Mouse (Mus musculus) gastrocnemius, adult 2 months (tissue): ENCODE results near the gene Zfp423. TPM values are rescaled to one million over a fixed set of nuclear protein-coding genes. Genes with fewer than 3 reads are reported as not detected.
"Not testable (repeated sequence)": the region's sequence is repeated elsewhere in the genome, so short reads cannot be mapped to it uniquely, and the experiment has no call there.

ENCODE experiments used
- DNase-seq: peaks from one replicate; pipeline ENCODE4 v3.0.0; 2022
- H3K27ac ChIP-seq: fragments of 200-600 bp; 2 replicates; pipeline ENCODE4 v1.8.1; 2022; ENCODE audit warnings: mild to moderate bottlenecking
- H3K4me3 ChIP-seq: fragments of 200-600 bp; 2 replicates; pipeline ENCODE4 v1.8.1; 2022; ENCODE audit warnings: mild to moderate bottlenecking, moderate library complexity
- CTCF ChIP-seq: fragments of 200-600 bp; IDR thresholded peaks from 2 replicates; pipeline ENCODE4 v1.8.1; 2022; ENCODE audit warnings: antibody characterized with exemption, mild to moderate bottlenecking, moderate library complexity
- intact Hi-C: fragments of 180-260 bp; cut with DNase I; formaldehyde crosslinking; loops from one replicate; pipeline ENCODE4 v1.15.1; 2025
- total RNA-seq, 2 experiments: library from RNA; stranded (reverse); gene quantifications; 2 replicates each; pipeline ENCODE4 v1.2.3; 2021

The Zfp423 gene
- total RNA-seq, 2 experiments from 2014 or later: 13.0 to 15.6 TPM

DNA sequence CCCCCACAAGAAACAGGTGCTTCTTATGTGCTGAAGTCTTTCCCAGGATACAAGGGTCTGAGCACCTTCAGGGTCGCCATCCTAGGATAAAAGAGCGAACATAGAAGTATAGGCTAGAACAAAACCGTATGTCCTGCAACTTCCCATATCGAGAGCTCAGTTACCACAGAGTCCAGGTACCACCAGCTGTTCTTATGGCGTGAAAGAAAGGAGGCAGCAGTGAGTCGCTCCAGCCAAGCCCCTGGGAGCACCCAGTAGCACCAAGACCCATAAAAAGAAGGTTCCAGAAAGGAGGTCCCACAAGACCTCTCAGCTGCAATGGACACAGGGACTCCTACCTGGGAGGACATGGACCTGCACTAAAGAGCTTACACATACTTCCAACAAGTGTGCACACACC, 83.5 kb downstream of the Zfp423 start:
- Histone ChIP-seq H3K4me3 (no peak overlapping the region), H3K27ac (no peak overlapping the region)
- TF ChIP-seq CTCF: peak; percentile 38; the same call in 1 of the 2 replicates
- no peak for DNase-seq
- intact Hi-C loops: no loop called here

DNA sequence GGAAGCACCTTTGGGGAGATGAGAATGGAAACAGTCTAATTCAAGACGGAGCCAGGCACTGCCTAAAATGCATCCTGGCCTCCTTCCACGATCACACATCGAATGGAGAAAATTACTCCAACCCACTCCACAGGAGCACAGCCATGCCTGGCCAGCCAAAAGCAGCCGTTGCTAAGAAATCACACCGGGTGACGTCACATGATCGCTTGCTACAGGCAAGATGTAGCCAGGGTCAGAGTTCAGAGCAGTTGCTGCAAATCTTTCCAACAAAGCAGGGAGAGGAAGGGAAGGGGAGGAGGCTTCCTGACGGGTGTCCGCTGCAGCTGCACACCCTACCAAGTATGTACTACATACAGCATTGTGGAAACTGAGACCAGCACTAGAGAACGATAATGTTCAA, 83.9 kb downstream of the Zfp423 start:
- no peak overlapping the region for H3K27ac ChIP-seq
- no peak overlapping the region for H3K4me3 ChIP-seq
- no peak for TF ChIP-seq CTCF
- DNase-seq: peak; percentile 45
- intact Hi-C loops: no loop called here

GRCm38 (mm10) chr8:87872987-87873550, 86.3 kb downstream of the Zfp423 start:
- no peak overlapping the region for H3K27ac ChIP-seq
- no peak for TF ChIP-seq CTCF
- intact Hi-C loops: no loop called here

GRCm38 (mm10) chr8:87872356-87872930, 87.0 kb downstream of the Zfp423 start:
- intact Hi-C loops: no loop called here
- TF ChIP-seq CTCF: no peak
- no peak overlapping the region for H3K4me3 ChIP-seq
- DNase-seq: no peak
- H3K27ac ChIP-seq: no peak overlapping the region

More at GRCm38 (mm10) chr8:87872987-87873550, 86.3 kb downstream of the Zfp423 start:
- no peak for DNase-seq
- no peak overlapping the region for H3K4me3 ChIP-seq

- intact Hi-C loops: no loop called here
- no peak overlapping the region for H3K4me3 ChIP-seq
- no peak overlapping the region for H3K27ac ChIP-seq
- DNase-seq: no peak
- TF ChIP-seq CTCF: no peak
These were observed 92.8 kb downstream of the Zfp423 start for GRCm38 (mm10) chr8:87866586-87866985.

DNA sequence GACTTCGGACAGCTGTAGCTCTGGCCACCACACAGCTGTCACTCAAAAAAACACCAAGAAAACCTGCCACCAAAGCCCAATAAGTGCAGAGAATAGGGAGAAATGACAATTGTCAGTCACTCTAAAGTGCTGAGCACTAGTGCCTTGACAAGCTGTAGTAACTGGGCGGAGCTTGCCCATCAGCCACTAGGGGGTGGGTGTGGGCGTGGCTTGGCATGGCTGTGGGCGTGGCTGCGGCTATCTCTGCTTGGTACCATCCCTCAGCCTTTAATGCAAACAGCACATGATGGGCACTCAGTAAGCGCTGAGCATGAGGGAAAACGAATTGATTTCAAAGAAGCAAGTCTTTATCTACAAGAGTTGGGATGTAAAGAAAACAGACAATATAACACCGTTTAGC, 95.2 kb downstream of the Zfp423 start:
- Histone ChIP-seq H3K27ac (no peak overlapping the region), H3K4me3 (no peak overlapping the region)
- DNase-seq: no peak
- TF ChIP-seq CTCF: no peak
- intact Hi-C loops: no loop called here

DNA sequence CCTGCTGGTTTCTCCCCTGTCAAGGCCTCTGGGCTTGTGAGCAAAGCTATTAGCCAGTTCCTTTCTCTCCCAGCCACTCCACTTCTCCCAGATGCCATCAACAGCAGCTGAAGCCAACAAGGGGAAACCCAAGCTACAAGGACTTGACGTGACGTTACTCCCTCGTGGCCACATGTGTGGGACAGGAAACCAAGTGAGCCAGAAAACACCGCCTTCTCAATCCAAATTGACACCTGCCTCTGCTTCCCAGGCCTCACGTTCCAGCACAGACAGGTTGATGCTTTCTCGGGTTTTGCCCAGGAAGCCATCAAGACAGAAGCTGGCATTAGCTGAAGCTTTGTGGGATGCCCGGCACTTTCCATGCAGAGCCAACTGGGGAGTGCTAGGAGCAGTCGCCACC, 96.3 kb downstream of the Zfp423 start:
- TF ChIP-seq CTCF: no peak
- no peak for DNase-seq
- Histone ChIP-seq H3K27ac (peak overlapping the region; percentile 44), H3K4me3 (no peak overlapping the region)
- intact Hi-C loops: no loop called here

GRCm38 (mm10) chr8:87861718-87862117, 97.7 kb downstream of the Zfp423 start:
- DNase-seq: no peak
- Histone ChIP-seq H3K4me3 (no peak overlapping the region), H3K27ac (peak overlapping the region; percentile 32; the same call in 1 of the 2 replicates)
- TF ChIP-seq CTCF: no peak
- intact Hi-C loops: no loop called here

DNA sequence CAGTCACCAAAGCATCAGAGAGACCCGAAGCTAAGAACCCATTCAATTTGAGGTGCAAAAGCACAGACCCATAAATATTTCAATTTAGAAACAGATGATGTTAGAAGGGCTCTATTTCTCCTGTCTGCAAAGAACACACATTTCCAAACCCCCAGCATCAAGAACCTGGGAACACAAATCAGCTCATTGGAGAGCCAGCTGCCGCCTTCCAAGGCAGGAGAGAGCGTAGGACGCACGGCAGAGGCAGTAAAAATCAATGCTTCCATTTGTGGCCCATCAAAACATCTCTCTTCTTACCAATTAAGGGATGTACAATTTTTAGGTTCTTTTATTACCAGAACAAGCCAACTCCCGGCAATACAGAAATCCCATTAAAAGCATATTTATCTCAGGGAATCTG, 98.5 kb downstream of the Zfp423 start:
- peak overlapping the region; percentile 23 for H3K4me3 ChIP-seq
- intact Hi-C loops: no loop called here
- DNase-seq: no peak
- H3K27ac ChIP-seq: peak overlapping the region; percentile 32; the same call in 1 of the 2 replicates
- no peak for TF ChIP-seq CTCF

GRCm38 (mm10) chr8:87851871-87852270, 107.5 kb downstream of the Zfp423 start:
- DNase-seq: peak; percentile 76
- Histone ChIP-seq H3K4me3 (no peak overlapping the region), H3K27ac (peak overlapping the region; percentile 71)
- intact Hi-C loops: loop anchor here (5.0 kb wide), 2 partner anchors 65 to 110 kb away; no protein-coding TSS in a partner anchor
- TF ChIP-seq CTCF: no peak

DNA sequence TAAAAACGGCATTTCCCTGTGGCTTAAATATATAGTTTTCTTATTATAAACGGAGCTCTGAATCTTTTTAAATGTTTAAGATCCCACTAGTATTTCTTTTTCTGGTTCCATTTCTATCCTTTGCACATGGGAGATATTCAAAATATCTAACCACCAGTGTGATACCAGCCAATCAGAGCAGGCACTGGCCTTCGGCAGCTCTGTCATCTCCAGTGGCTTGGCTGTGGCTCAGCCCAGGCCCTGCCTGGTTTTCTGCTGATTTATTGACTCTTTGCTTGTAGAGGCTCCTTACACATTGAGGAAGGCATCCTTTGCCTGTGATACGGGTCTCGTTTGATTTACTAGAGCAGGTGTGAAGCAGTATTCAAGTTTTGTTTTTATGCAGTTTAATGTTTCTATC, 108.0 kb downstream of the Zfp423 start:
- no peak for TF ChIP-seq CTCF
- intact Hi-C loops: loop anchor here (5.0 kb wide), 2 partner anchors 66 to 111 kb away; no protein-coding TSS in a partner anchor
- peak; percentile 38 for DNase-seq
- Histone ChIP-seq H3K27ac (peak overlapping the region; percentile 71), H3K4me3 (no peak overlapping the region)

DNA sequence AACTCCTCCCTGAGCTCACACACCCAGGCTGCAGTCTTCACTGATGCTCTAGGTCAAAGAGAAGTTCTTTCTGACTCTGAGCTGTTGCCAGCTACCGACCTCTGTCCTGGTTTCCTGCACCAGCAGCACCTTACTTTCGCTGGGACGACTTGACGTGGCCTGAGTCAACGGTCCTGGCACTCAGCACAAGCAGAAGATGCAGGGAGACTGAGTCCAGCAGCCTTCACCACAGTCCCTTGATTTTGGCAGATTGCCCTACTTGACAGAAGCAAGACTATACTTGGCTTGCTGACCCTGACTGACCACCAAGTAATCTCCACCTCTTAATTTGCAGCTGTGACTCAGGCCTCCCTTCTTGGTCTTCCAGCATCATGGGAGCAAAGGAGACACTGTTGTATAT, 110.6 kb downstream of the Zfp423 start:
- H3K27ac ChIP-seq: no peak overlapping the region
- no peak overlapping the region for H3K4me3 ChIP-seq

DNA sequence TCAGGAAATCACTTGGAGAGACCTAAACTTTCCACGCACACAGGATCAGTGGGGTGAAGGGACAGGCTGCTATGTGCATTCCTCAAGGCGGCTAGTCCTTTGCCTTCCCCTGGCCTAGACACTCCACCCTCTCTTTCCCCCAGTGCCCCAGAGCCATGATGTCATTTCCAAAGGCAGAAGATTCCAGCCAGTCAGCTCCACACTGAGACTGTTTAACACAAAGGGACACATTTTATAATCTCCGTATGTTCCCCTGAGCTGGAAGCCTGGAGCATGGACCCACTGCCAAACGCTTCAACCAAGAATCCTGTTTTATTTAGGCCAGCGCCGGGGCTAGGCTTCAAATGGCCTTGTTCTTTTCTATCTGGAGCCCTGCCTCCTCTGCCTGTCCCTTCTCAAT, 111.6 kb downstream of the Zfp423 start:
- Histone ChIP-seq H3K4me3 (no peak overlapping the region), H3K27ac (no peak overlapping the region)
- intact Hi-C loops: no loop called here
- TF ChIP-seq CTCF: no peak
- DNase-seq: peak; percentile 39

More for the DNA sequence above, 110.6 kb downstream of the Zfp423 start:
- no peak for DNase-seq
- intact Hi-C loops: no loop called here
- TF ChIP-seq CTCF: no peak

- DNase-seq, intact Hi-C loops, H3K4me3 ChIP-seq, H3K27ac ChIP-seq: not testable (repeated sequence)
These were observed 117.3 kb downstream of the Zfp423 start for GRCm38 (mm10) chr8:87842096-87842495.
